Mouse (Mus musculus): ENCODE data around the gene Tbc1d17.

Gene Tbc1d17

DNA sequence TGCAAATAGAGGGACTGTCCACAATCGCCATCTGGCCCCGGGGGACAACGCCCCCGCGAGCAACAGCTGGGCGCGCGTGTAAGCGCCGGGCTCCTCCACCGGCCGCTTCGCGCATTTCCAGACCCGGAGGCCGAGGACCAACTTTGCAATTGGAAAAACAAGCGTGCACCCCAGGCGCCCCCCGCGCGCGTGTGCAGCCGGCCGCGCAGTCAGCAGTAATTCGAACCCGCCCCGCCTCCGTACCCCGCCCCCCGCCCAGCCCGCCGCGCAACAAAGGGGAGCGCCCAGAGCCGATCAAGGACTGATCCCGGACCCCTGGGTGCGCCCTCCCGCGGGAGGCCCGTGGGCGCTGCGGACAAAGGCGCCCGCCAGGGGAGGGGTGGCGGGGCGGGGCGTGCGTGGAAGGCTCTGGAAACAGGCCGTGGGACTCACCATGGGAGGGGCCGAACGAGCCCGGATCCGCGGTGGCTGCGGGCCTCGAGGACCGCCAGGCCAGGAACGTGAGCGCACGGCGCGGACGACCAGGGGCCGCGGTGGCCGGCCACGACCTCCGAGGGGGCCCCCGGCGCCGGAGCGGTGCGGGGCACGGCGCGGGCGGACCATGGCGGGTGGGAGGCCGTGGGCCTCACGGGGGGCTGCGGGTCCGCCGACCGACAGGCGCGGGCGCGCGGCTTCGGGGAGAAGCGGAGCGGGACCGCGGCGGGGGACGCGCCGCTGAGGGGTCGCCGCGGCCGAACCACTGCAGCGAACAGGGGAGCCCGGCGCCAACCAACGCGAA lies 20.2 kb upstream of the Tbc1d17 start:
- DNase-seq (ENCODE audit: low spot score) = no peak

DNA sequence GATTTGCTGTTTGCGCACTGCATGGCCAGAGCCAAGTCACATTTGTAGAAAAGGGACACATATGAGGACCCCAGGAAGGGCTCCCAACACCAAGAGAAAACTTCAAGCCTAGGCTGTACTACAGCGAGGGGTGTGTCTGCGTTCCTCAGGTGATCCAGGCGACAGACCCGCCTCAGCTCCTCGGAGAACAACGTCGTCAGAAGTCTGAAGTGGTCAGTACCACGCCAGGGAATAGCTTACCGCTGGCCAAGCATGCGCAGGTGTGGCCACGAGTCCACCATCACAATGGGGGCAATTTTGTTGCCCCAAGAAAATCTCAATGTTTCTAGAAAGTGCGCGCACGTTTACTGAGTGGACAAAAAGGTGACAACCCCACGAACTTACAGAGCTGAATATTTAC lies 19.6 kb upstream of the Tbc1d17 start:
- DNase-seq (ENCODE audit: low spot score) = no peak

DNA sequence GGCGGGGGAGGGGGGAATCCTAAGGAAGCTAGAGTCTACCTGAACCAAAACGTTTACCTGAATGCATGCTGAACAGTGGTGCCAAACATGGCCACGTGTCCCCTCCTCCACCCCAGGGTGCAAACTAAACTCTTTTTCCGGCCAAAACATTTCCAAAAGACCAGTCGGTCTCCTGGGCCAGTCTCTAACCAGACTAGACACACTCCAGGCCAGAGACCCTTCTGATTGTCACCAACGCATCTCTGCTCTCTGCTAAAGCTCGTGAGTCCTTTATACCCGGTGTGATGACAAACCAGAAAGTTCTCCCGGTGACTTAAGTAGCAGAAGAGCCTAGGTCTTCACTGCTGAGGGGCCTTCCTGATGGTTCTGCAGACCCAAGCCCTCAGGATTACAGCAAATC lies 18.9 kb upstream of the Tbc1d17 start:
- DNase-seq (ENCODE audit: low spot score) = no peak

DNA sequence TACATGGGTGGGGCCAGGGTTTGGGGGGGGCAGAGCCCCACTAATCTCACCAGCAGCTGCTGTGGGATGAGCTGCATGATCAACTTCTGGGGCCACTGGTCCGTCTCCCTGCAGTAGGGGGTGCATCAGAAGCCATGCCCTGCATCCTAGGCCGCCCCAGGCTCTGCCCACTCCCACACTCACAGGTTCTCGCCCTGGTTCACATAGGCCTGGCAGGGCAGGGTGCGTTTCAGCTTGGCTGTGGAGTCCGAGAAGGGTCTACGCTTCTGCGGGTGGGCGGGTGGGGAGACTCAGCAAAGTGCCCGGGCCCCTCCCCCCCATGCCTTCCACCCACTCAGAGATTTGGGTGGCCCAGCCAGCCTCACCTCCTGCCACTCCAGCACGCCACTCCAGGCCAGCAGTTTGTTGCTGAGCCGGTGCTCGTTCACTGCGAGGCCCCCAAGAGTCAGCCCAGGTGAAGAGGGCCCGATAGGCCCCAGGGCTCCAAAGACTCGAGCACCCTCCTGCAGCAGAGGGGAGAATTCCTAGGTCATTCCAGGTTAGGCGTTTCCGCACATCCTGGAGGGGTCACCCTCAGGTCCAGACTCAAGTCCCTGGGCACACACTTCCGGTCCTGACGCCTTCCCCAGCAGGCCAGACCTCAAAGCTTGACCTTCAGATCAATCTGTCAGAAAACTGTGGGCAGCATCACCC lies 18.3 kb upstream of the Tbc1d17 start:
- DNase-seq (ENCODE audit: low spot score) = no peak

DNA sequence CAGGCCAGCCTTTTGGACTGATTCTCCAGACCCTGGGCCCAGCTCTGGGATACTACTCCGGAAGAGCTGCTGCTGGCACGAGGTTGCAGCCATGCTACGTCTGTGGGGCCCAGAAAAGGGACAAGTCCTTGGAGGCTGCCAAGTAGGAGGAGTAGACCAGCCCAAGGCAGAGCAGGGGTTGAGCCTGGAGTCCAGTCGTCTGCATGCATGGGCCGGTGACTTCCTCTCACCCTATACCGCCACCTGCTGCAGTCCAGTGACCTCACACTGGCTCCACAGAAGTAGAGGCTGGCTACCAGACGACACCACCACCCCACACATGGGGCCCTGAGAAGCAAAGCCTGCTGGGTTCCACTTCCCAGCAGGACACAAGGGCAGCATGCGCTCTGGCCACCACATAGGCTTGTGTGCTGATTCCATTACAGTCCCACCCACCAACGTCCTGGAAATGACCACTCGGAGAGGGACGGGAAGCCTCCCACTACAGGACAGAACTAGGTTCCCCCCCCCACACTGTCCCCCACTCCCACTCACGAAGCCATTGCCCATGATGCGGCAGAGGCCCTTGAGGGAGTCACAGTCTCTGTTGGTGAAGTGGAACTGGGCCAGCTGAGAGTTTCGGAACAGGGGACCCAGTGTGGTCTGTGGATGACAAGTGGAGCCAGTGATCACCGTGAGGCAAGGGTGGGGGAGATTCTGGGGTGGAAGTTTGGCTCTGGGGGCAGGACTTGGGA lies 17.6 kb upstream of the Tbc1d17 start:
- no peak for DNase-seq (ENCODE audit: low spot score)

- DNase-seq (ENCODE audit: low spot score) = no peak
Measured at GRCm38 (mm10) chr7:44864595-44865542, 16.0 kb upstream of the Tbc1d17 start.

DNA sequence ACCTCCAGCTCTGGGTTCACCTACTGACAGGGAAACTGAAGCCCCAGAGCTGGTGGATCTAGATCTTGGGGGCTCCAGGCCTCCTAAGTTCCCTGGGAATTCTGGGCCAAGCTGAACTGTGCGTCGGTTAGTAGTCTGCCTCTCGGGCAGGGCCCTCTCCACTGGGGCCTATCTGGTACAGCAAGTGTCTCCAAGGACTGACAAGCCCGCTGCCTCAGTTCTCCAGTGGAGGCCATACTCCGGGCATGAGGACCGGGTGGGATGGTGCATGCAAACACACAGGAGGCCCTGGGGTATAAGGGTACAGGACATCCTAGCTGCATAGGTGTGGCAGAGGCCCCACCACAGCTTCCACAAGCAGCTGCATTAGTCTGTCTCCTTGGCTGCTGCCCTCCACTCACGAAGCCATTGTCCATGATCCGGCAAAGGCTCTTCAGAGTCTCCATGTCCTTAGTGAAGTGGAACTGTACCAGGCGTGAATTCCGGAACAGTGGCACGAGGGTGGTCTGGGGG lies 15.2 kb upstream of the Tbc1d17 start:
- DNase-seq (ENCODE audit: low spot score) = no peak

DNA sequence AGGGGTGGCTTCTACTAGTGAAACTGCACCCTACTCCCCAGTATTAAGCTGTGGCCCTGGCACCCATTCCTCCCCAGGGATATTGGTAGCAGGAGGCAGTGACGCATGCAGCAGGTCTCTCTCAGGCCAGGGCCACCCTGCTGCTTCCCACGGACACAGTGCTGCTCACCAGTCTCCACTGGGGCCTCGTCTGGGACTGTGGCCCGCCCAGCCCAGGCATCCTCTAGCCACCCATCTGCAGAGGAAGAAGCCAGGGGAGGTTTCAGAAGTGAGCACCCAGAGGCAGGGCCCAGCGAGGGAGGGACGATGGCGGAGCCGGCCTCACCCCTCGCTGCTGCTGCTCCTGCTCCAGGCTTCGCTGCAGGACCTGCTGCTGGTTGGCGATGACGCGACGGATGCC lies 14.3 kb upstream of the Tbc1d17 start:
- no peak for DNase-seq (ENCODE audit: low spot score)

GRCm38 (mm10) chr7:44862434-44862833 lies 13.6 kb upstream of the Tbc1d17 start:
- DNase-seq (ENCODE audit: low spot score) = no peak

- DNase-seq (ENCODE audit: low spot score) = no peak
Measured at GRCm38 (mm10) chr7:44861429-44861816, 12.5 kb upstream of the Tbc1d17 start.

DNA sequence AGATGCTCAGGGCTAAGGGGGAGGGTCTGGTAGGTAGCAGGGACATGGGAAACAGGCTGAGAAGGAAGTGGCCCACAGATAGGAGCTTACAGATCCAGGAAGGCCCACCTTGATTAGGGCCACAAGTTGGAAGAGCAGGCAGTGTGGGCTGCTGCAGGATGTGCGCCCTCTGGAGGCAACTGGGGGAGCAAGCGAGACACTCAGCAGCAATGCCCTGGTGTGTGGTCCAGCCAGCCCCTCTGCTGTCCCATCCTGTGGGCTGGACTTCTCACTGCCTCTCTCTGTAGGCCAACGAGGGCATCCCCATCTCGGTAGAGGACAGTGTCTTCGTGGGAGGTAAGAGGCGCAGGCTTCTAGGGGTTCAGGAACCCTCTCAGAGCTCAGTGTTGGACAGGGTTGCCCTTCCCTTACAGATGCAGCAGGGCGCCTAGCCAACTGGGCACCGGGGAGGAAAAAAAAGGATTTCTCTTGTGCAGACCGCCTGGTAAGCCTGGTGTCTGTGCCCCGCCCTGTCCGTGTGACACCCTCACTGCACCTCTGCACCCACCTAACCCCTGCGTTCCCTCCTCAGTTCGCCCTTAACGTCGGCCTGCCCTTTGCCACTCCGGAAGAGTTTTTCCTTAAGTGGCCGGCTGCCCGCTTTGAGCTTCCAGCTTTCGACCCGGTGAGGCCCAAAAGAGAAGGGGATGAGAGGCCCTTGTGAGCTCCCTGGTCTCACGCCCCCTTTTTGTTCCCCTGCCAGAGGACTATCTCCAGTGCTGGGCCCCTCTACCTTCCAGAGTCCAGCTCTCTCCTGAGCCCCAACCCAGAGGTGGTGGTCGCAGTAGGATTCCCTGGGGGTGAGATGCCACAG lies 11.9 kb upstream of the Tbc1d17 start:
- no peak for DNase-seq (ENCODE audit: low spot score)

GRCm38 (mm10) chr7:44859896-44860295 lies 11.0 kb upstream of the Tbc1d17 start:
- DNase-seq (ENCODE audit: low spot score) = no peak

DNA sequence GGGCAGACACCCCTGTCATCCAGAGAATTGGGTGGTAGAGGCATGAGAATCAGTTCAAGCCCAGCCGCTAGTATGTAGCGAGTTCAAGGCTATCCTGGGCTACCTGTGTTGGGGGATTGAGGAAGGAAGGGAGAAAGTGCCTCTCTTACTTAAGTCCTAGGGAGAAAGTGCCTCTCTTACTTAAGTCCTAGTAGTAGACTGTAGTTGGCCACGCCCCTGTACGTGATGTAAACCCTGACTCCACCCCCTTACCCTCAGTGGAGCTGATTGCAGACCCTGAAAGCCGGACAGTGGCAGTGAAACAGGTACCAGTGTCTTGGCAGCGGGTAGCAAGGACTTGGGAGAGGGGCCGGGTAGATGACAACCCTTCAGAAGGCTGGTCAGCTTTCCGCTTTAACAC lies 9.0 kb upstream of the Tbc1d17 start:
- no peak for DNase-seq (ENCODE audit: low spot score)

DNA sequence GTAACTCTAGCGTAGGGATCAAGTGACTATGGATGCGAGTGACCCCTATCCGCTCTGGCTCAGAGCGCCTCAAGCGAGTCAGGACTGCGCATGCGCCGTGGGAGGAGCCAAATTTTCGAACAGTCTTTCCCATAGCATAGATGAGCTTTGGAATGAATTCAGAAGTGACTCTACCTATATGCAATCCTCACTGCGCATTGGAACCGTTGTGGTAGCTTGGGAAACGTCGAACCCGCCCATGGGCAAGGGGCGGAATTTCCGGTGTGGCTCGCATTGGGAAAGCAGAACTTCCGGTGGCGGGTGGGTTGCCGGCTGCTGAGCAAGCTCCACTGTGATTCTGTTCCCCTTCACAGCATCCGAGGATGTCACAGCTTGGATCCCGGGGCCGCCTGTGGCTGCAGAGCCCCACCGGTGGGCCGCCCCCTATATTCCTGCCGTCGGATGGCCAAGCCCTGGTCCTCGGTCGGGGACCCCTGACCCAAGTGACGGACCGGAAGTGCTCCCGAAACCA lies 8.2 kb upstream of the Tbc1d17 start, which contains the start of gene Pnkp:
Pnkp (plus strand) TSS at position 98 of the 511 bp plus-strand sequence.
- peak; percentile 93 for DNase-seq (ENCODE audit: low spot score)

DNA sequence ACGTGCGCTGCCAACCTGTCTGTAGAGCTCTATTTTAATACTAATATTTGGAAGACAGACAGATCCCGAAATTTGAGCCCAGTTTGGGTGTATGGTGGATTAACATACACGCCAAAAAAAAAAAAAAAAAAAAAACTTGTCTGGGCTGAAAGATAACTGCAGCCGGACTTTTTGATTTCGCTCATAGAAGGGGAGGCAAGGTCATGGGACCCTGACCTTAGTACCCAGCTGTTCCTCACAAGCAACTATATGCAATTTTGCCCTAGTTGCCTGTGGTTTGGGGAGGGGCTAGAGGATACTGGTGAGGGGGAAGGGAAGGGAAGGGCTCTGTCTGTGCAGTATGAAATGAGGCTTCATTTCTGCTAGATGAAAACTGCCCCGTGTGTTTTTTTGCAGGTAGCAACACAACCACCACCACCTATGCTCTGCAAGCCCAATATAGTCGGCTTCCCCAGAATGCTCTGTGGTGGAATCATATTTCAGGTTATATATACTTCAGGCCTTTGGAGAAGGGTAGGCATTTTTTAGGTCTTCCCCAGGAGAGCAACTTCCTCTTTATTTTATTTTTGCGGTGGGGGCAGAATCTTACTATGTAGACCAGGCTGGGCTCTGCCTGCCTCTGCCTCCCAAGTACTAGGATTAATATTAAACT lies 7.5 kb upstream of the Tbc1d17 start:
- DNase-seq (ENCODE audit: low spot score) = no peak

DNA sequence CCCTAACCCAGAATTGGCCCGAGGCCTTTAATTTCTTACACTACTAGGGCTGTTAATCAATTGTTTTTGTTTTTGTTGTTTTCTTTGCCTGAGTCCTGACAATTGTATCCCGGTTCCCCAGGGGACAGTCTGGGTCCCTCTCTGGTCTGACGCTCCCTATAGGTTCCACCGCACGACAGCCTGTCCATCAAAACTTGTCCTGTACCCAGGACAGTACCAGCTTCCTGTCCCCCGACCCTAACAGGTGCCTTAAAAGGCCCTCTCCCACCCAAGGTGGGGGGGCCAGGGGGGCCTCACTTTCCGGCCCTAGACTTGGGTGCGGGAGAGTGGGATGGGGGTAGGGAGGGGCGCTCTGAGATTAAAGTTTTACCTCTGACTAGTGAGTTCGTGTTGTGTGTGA lies 6.2 kb upstream of the Tbc1d17 start:
- no peak for DNase-seq (ENCODE audit: low spot score)

DNA sequence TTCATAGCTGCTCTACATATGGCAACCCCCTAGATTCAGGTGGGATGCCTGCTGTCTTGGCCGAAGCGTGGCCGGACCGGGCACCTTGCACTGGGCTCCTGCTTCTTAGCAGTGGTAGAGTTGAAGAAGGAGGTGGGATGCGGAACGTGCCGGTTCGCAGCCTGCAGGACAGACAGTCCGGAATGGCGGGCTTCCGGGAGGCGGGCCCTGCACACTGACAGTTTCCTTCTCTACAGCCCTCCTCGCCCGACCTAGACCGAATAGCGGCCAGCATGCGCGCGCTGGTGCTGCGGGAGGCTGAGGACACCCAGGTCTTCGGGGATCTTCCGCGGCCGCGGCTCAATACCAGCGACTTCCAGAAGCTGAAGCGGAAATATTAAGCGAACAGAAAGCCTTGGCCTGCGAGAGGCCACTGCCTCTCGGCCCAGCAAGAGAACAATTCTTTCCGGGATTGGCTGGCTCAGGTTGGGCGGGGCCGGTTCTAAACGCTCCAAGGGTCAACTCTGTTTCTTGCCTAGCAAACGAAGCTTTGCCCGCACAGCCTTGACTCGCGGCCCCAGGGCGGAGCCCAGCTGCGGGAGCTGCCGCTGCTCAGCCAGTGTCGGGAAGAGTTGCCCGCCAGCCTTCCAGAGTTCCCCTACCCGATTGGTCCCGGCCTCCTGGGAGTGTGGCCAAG lies 5.6 kb upstream of the Tbc1d17 start:
- no peak for DNase-seq (ENCODE audit: low spot score)

- DNase-seq (ENCODE audit: low spot score) = no peak
Measured at GRCm38 (mm10) chr7:44853596-44854355, 4.9 kb upstream of the Tbc1d17 start.

DNA sequence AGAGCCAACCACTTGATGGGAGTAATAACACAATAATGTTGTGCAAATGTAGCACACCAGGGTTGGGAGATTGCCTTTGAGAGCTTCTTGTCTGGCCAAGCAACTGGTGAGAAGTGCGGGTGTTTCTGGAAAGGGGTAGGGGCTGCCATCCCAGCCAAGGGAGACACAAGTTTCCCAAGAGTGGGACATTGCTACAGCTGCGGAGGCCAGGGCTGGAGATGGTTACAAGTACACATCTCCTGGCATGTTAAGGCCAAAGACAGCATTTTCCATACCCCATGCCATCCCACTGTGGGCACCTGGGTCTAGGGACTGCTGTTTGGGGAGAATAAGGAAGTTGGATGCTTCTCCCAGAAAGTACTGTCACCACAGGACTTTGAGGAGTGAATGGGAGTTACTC lies 4.2 kb upstream of the Tbc1d17 start:
- no peak for DNase-seq (ENCODE audit: low spot score)

Measured in layer of hippocampus, adult 9-10 months (tissue).